9 mouse cellular contexts compared by ENCODE assay signal in the genomic region with DNA sequence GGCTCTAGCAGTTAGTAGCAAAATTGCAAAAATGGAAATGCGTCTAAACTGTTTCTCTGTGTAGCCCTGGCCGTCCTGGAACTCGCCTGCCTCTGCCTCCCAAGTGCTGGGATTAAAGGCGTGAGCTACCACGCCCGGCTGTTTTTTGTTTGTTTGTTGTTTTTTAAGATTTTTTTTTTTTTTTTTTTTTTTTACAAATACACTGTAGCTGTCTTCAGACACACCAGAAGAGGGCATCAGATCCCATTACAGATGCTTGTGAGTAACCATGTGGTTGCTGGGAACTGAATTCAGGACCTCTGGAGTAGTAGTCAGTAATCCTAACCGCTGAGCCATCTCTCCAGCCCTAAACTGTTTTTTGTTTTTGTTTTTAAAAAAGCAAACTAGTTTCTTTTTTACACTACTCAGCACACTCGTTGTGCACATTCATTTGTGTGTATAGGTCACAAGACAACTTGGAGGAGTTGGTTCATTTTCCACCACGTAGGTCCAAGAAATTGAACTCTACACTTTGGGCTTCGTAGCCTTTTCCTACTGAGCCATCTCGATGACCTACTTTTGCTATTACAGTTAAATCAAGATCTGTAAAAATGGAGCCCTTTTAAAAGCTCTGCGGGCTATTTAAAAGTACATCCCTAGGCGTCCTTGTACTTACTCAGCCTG. TPM values are rescaled to one million over a fixed set of nuclear protein-coding genes. Genes with fewer than 3 reads are reported as not detected.
A peak's percentile ranks its signal among the peaks of the same experiment; 100 is the strongest.
DNase-seq lines count a peak whose midpoint lies in the region; ATAC-seq lines count a peak whose summit lies in the region.
"Had no signal": no experiment of that assay in that cellular context is flagged by ENCODE, and none has a peak within 500 bp of the region (broad histone marks: within the 10 kb centered on the region; RNA-seq: fewer than 3 reads in every experiment).

No protein-coding gene starts in this region.

- peaks cover 37% of the 10 kb centered on the region for H3K4me1 ChIP-seq in kidney, embryonic 15.5 days
- H3K4me1 ChIP-seq in brown adipose tissue, adult 24 weeks (ENCODE audit: control insufficient read depth, insufficient read depth, insufficient read length, low read length) = peaks cover 8% of the 10 kb centered on the region; the same call in 1 of the 2 replicates
- peaks cover 38% of the 10 kb centered on the region for H3K4me1 ChIP-seq in midbrain, embryonic 16.5 days (ENCODE audit: control insufficient read depth, insufficient read depth, low read length)

- no peak for ATAC-seq in kidney, embryonic 15.5 days (replicated peaks; ENCODE audit: low FRiP score)
- ATAC-seq in midbrain, embryonic 16.5 days = no peak

- no peaks in the 10 kb centered on the region for H3K36me3 ChIP-seq in kidney, embryonic 15.5 days
- H3K36me3 ChIP-seq in midbrain, embryonic 16.5 days (ENCODE audit: control insufficient read depth, insufficient read depth, low read length) = no peaks in the 10 kb centered on the region

- H3K27me3 ChIP-seq in kidney, embryonic 15.5 days = no peaks in the 10 kb centered on the region
- no peaks in the 10 kb centered on the region for H3K27me3 ChIP-seq in midbrain, embryonic 16.5 days (ENCODE audit: control insufficient read depth, insufficient read depth, low read depth, low read length)

- DNase-seq in kidney, postnatal 25 days = no peak
- peak; percentile 72 for DNase-seq in induced T-regulatory cell, adult 2 months (ENCODE audit: low read depth)
- DNase-seq in cerebellum, adult 9-11 months = no peak
- no peak for DNase-seq in left cerebral cortex, postnatal 4 days
- DNase-seq in urinary bladder, adult 18-20 months (ENCODE audit: low spot score in 2 of 2) = no peak
- DNase-seq: lung, adult 2 months had no signal

- H3K9me3 ChIP-seq in kidney, embryonic 15.5 days (replicated peaks) = no peaks in the 10 kb centered on the region
- no peaks in the 10 kb centered on the region for H3K9me3 ChIP-seq in midbrain, embryonic 16.5 days (replicated peaks; ENCODE audit: control insufficient read depth, low read length, poor library complexity, severe bottlenecking)

- H3K9ac ChIP-seq in kidney, embryonic 15.5 days = peak overlapping the region; percentile 68; the same call in 1 of the 2 replicates
- peak overlapping the region; percentile 95; the same call in 1 of the 2 replicates for H3K9ac ChIP-seq in midbrain, embryonic 16.5 days (ENCODE audit: low read depth, low read length)

- H3K27ac ChIP-seq in kidney, embryonic 15.5 days = peak overlapping the region; percentile 97
- peak overlapping the region; percentile 92 for H3K27ac ChIP-seq in brown adipose tissue, adult 24 weeks (replicated peaks; ENCODE audit: low read depth, low read length)
- peak overlapping the region; percentile 92 for H3K27ac ChIP-seq in midbrain, embryonic 16.5 days (ENCODE audit: low read length)

- intact Hi-C loops in left cerebral cortex, postnatal 4 days (cut with DNase I) = no loop called here

- H3K4me2 ChIP-seq in kidney, embryonic 15.5 days = peak overlapping the region; percentile 68
- H3K4me2 ChIP-seq in midbrain, embryonic 16.5 days (ENCODE audit: low read length) = peak overlapping the region; percentile 82

- H3K4me3 ChIP-seq in kidney, embryonic 15.5 days (replicated peaks) = peak overlapping the region; percentile 76
- peak overlapping the region; percentile 65; the same call in 1 of the 2 replicates for H3K4me3 ChIP-seq in brown adipose tissue, adult 24 weeks (ENCODE audit: insufficient read depth, low read depth, low read length)
- peak overlapping the region; percentile 82 for H3K4me3 ChIP-seq in midbrain, embryonic 16.5 days (ENCODE audit: low read depth, low read length)

- 77% methylated on average over 13 of the region's 13 CpGs for WGBS in kidney, embryonic 15.5 days
- 79% methylated on average over 13 of the region's 13 CpGs for WGBS in midbrain, embryonic 16.5 days

RNA-seq across cellular contexts. Expression of a gene that starts 1.0 kb away (rescaled TPM):
- 8.4 and 8.7 TPM in 2 replicates for polyA plus RNA-seq in kidney, embryonic 15.5 days (2015; fragmentation: Nextera tagmentation; extraction: Ambion mirVana)
- polyA plus RNA-seq in brown adipose tissue, adult 24 weeks (2012; ENCODE audit: insufficient read depth, insufficient read length, missing spikeins) = 9.6 and 21.9 TPM in 2 replicates
- 33.8 and 34.4 TPM in 2 replicates for polyA plus RNA-seq in midbrain, embryonic 16.5 days (2015; fragmentation: Nextera tagmentation; extraction: Ambion mirVana)
- 10 to 100 TPM; 32.4 to 32.6 TPM for total RNA-seq in left cerebral cortex, postnatal 4 days (2021)

RNA-seq across cellular contexts. Expression of a gene that starts 2.4 kb away (rescaled TPM):
- polyA plus RNA-seq in kidney, embryonic 15.5 days (2015; fragmentation: Nextera tagmentation; extraction: Ambion mirVana) = 211 and 228 TPM in 2 replicates
- 235 and 242 TPM in 2 replicates for polyA plus RNA-seq in brown adipose tissue, adult 24 weeks (2012; ENCODE audit: insufficient read depth, insufficient read length, missing spikeins)
- polyA plus RNA-seq in midbrain, embryonic 16.5 days (2015; fragmentation: Nextera tagmentation; extraction: Ambion mirVana) = 237 and 256 TPM in 2 replicates
- 100 to 1,000 TPM; 122 to 133 TPM for total RNA-seq in left cerebral cortex, postnatal 4 days (2021)

RNA-seq across cellular contexts. Expression of a gene that starts 35.5 kb away (rescaled TPM):
- polyA plus RNA-seq in kidney, embryonic 15.5 days (2015; fragmentation: Nextera tagmentation; extraction: Ambion mirVana) = 95.7 and 96.9 TPM in 2 replicates
- polyA plus RNA-seq in brown adipose tissue, adult 24 weeks (2012; ENCODE audit: insufficient read depth, insufficient read length, missing spikeins) = 11.1 and 11.7 TPM in 2 replicates
- 125 and 134 TPM in 2 replicates for polyA plus RNA-seq in midbrain, embryonic 16.5 days (2015; fragmentation: Nextera tagmentation; extraction: Ambion mirVana)
- 10 to 100 TPM; 52.8 to 53.3 TPM for total RNA-seq in left cerebral cortex, postnatal 4 days (2021)
